Mouse (Mus musculus) layer of hippocampus, adult 9-11 months (tissue): ENCODE measurements around the gene Cabp1.
A peak's percentile ranks its signal among the peaks of the same experiment; 100 is the strongest.

Source experiments
- DNase-seq: peaks from one replicate; pipeline ENCODE4 v3.0.0; 2022

Cabp1 gene

DNA sequence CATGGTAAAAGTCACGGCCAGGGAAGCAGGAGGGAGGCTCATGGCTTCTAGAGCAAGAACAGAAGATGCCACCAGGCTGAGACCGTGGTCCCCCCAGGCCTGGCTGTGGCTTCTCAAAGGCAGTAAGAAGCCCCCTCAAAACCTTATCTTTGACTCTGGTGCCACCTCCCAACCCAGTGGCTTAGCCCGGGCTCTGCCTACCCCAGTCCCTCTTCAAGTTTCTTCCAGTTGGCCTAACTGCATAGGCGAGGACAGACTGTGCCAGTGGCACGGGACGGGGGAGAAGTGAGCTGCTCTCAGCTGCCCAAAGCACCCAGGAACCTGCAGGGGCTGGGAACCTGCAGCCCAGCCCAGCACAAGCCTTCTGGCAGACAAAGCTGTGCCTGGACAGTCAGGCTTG is 69.5 kb downstream of the Cabp1 start:
- DNase-seq = no peak

GRCm38 (mm10) chr5:115120978-115121377 is 73.2 kb downstream of the Cabp1 start:
- no peak for DNase-seq

GRCm38 (mm10) chr5:115118961-115119570 is 75.1 kb downstream of the Cabp1 start, which contains the start of gene Acads:
Gene Acads (minus strand): TSS chr5:115119346.
- peak; percentile 79 for DNase-seq
